Mouse (Mus musculus) c-Kit-positive CD71-negative TER-119-negative erythroid progenitor cells, embryonic 14.5 days (primary cell): ENCODE data around the gene Zfp217.
A peak's percentile ranks its signal among the peaks of the same experiment; 100 is the strongest.

Experiments used
- DNase-seq: peaks from one replicate; pipeline ENCODE4 v3.0.0-alpha.2; 2013; ENCODE audit warnings: low read depth

The Zfp217 gene

DNA sequence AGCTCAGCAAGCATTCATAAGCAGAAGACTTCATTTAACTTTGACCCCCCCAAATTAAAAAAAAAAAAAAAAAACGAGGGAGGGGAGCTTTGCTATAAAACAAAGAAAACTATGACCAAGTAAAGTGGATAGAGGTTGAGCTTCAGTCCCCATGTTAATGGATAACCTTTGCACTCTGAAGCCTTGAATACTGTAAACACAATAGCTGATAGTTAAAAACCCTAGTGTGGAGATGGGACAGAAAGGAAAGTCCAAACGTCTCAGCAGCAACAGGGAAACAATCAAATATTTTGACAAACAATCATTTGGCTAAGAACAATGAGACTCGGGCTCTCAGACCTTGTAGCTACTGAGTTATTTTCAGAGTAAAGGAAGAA lies 15.2 kb downstream of the Zfp217 start:
- no peak for DNase-seq

DNA sequence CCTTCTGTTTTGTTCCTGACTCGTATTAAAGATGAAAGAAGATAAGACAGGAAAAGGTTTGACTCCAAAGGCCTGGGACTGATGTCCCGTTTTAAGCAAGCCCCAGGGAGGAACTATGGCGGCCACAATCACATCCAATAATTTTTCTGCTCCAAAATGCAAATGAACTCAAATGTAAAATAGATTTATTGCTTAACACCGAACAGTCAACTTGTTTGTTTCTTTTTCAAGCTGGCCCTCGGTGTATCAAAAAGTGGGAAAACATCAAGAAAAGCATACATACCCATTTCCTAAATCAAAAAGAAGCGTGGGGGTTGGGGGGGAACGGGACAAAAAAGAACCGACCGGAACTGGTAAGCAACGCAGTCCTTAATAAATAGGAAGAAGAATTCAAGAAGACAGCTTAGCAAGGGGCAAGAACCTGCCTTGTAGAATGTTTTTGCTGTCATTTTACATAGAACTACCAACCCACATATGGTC lies 15.9 kb downstream of the Zfp217 start:
- DNase-seq: no peak

DNA sequence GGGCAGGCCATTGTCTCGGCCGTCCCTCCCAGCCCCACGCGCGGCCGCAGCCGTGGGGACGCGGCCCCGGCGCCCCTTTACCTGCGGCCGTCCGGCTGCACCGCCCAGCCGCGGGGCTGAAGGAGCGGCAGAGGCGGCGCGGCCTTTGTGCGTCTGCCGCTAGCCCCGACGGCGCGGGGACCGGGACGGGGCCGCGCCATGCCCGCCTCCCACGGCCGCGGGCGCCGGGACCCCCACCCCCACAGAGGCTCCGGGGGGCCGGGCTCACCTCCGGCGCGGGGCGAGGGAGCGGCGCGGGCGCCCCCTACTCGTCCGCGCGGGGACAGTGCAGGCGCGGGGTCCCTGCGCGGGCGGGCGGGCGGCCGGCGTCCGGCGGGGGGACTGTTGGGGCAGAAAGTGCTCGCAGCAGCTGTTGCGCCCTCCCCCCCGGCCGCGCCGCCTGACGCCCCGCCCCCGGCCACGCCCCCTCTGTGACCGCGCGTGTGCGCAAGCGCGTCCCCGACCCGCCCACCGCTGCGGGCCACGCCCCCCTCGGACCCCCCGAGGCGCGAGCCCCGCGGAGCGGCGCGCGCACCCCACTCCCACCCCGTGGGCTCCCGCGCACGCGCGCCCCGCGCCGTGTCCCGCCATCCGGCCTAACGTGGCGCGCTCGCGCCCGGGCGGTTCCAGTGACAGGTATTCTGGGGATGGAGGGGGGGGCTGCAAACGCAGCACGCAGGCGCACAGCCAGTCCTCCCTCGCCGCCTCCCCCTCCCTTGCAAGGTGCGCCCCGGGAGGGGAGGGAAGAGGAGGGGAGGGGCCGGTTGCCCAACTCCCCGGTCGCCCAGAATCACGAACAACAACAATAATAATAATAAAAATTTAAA lies 16.9 kb downstream of the Zfp217 start:
- no peak for DNase-seq

DNA sequence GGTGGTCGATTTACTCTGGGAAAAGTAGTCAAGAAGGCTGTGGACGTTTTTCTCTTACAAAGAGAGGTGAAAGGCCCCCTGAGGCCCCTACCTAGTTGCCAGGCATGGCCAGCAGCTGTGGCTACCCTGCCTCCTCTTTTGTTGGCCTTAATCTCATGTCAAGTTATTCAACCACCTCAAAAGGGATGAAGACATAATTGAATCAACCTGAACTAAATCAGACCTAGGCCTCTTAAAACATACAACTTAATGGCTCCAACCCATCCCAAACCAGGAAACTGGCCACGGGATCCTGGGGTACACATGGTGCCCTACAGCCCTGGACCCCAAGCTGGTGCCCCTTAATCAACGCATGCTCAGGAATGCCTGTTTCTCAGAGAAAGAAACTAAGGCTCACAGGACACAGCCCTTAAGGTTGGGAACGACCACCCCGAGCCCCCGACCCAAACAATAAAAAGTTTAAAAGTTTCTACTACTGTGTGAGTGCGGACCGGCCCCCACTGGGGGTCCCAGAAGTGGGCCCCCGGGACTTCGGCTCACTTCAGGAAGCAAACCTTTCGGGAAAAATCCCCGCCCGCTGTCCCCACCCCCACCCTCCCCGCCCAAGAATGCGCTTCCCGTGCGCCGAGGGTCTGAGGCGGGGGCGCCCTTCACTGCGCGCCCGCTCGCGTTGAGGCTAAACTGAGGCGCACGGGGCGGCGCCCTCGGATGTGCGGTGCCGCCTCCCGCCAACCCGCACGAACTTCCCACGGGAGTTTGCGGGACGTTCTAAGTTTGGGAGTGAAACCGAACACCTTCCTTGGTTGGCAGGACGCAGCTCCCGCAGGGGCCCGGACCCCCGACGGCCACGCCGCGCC lies 17.8 kb downstream of the Zfp217 start:
- no peak for DNase-seq

DNA sequence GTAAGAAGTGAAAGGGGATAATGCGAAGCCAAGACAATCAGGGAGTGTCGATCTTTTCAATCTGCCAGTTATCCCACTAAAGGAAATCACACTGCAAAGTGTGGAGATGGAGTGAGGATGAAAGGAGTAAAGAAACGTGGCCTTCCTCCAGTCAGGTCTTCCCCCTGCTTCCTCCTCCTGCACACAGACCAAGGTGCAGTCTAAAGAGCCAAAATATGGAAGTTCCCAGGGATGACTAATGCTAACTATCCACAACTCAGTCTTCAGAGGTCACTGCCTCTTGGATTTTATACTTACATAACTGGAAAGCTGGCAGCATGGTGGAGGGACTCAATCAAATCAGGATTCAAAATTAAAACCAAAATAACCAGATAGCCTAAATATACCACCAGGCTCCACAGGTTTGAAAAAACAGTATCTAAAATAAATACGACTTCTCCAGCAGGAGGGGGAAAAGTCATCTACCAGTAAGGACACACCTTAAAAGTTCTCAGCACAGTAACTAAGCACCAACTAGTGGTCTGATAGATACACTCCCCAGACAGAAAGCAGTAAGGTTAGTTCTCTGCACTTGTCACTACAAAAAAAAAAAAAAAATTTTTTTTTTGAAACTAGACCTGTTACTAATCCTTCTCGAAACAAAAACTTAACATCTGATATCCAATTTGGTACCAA lies 18.5 kb downstream of the Zfp217 start:
- DNase-seq: no peak

DNA sequence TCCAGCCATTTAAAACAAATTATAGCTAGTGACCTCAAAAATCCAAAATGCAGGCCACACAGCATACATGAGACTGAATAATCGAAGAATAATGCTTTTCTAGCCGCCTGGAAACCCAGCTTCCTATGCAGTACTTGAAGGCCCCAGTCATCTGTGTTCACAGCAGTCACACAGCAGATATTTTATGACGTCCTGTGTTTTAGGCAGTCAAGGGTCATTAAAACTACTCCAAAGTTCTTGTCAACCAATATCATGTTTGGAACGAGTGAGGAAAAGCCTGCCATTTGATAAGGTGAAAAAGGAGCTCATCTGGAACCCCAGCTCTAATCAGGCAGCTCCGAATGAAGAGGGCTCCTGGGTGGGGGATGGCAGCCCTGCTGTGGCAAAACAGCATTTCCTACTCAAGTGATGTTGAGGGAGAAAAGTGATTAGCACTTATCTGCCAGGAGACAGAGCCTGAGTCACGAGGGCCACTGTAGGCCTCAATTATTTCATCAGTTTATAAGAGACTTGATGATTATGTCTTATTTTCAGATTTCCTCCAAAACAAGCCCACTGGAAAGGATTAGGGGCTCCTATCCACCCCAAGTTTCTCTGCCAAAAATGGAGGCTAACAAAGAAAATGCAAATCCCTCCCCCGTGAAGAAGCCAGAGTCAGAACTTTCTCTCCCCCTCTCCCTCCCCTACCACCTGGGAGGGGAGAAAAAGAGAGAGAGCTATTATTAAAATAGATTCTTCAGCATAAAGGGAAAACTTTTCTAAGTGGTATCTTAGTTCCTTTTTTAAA lies 19.2 kb downstream of the Zfp217 start:
- no peak for DNase-seq

DNA sequence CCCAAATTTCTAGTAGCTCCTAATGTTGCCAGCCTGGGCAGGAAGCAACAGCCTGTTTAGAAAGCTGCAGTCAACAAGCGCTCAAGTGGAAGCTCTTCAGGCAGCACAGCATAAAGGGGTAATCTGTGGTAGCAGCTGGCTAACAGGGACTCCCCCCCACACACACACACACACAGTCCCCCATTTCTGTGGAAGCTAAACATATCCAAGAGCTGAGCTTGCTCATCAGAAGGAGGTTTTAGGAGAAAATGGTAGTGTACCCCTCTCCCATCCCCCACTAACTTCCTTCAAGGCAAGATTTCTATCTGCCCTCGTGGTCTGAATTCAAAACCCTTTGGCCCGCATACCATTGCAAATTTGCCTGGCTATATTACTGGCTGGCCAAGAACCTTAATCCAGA lies 20.4 kb downstream of the Zfp217 start:
- DNase-seq: no peak

DNA sequence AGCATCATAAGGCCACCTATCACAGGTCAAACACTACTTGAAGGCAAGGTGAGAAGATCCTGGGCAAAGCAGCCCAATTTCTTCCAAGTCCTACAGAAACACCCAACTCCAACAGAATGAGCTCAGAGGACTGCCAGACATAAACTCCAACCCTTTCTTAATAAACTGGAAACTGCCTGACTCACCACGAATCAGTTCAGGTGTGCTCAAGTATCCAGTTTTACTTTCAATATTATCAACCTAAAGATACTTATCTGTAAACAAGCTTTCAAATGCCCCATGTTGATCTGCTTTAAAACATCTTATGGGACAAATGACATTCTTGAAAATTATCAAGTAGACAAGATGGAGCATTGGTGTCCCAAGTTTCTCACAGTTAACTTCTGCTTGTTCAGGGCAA lies 21.6 kb downstream of the Zfp217 start:
- no peak for DNase-seq

DNA sequence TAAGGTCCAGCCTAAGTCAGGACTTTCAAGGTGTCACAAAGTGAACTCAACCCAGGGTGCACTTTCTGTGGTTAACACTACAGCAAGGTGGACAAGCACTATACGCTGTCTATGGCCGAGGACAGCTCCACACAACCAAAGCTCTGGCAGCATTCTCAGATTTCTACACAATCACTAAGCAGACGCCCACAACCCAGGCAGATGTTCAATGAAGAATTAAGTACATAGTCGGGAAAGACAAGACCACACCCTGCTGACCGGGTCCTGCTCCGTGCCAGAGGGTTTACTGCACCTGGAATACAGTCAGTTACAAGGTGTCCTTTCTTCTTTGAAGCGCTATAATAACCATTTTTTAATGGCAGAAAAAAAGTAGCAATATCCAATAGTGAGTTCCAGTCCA lies 25.7 kb downstream of the Zfp217 start:
- no peak for DNase-seq

DNA sequence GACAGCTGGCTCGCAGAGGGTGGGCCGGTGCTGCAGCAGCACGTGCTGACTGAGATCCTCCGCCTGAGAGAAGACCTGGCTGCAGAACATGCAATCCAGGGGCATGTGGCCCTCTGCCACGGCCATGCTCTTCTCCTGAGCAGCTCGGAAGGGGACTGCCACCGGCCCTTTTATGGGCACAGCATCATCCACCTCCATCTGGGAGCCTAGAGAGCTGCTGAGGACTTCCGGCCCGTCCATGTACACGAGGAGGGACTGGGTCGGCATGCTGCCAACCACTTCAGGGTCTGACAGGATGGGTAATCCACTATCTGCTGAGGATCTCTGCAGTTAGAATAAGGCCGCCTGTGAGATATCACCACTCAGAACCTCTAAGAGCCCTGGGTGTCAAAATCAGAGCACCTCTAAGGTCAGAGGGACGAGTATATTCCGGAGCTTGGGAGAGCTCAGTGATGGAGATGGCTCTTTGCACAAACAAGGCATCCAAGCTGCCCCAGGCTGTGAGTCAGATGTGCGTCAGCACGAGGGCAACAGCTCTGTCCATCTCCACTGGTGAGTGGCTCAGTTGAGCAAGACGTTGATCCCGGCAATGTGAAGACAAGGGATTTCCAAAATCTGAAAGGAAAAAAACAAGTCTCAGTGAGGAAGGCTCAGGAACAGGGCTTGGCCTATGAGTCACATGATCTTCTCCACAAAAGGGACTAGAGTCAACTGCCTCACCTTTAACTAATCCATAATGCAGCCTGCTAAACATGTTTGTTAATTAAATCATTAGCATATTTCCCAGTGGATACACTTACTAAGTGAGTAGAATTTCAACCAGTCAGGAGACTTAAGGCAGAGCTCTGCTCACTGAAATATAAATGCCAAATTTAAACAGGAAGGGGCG lies 27.5 kb downstream of the Zfp217 start:
- no peak for DNase-seq

DNA sequence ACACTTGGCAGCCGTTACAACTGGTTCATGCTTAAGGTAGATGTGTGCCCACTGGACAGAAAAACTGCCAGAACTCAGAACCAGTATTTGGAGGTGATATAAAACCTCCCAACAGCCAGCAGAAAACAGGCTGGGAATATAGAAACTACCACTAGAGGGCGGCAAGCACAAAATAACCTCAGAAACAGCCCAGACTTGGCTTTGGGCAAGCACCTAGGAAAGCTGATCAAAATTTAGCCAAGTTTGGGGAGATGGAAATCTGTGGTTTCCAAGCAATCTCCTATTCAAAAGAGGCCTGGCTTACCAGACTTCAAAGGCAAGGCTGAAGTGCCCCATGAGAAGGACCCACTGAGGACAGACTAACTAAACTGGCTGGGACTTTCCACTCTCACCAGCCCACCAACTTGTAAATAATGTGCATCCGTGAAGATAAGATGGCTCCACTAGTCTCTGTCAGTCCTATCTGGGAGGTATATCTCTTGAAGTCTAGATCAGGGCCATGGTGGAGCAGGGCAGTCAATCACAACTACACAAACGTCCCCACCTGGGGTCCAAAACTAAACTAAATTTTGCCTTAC lies 31.1 kb downstream of the Zfp217 start:
- DNase-seq: no peak

DNA sequence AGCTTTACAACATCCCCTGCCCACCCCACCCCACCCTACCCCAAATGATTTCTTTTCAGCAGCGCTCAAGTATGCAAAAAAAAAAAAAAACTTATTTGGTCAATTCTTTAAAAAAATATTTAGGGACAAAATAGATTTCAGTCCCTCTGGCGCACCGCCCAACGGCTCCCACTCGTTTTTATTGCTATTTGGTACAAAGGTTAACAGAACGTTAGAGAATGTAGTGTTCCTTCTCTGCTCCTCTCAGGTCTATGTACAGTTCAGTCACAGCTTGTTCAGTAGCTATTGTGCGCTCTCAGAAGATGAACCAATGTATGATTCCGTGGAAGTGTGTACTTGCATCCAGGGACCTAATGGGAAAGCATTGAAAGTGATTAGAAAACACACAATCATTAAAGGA lies 37.6 kb downstream of the Zfp217 start:
- DNase-seq: no peak

DNA sequence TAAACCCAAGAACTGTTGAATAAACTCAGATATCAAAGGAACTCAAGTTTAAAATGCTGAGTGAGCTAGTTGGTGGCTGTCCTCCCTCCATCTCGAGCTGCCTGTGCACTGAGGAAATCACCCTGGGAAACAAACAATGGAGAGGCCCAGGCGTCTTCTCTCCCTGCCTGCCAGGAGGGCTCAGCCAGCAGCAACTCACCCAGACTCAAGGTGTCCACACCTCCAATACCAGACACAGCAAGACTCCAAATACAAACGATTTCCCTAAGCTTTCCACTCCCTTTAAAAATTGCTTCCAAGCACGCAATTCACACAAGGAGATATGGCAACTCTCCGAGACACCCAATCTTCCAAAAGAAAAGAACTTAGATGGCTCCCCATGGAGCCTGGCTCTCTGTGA lies 38.4 kb downstream of the Zfp217 start:
- DNase-seq: no peak

DNA sequence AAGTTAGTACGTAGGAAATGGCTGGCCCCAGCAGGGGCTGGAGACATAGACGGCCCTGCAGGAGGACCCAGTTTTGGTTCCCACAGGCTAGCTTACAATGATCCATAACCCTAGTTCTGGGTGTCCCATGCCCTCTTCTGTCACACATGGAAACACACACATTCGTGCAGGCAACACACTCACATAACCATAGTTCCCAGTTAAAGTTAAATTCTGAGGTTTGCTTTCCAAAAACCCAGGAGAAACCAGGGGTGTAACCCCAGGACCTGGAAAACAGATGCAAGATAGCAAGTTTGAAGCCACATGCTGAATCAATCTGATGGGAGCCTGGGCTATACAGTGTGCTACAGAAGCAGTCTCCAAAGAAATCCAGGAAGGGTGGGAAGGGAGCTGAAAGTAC lies 40.1 kb downstream of the Zfp217 start:
- no peak for DNase-seq

DNA sequence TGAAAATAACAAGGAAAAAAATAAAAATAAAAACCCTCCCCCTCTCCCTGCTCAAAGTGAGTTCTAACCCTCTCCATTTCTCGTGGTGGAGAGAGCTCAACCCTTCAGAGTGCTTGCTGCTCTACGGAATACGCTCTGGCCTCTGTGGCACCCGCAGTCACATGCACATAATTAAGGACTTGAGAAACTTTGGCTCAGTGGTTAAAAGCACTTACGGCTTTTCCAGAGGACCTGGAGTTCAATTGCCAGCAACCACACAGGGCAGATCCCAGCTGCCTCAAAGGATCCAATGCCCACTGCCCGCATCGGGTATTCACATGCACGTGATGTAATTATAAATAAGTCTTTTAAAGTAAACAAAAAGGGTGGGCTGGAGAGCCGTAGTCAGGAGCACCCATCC lies 41.9 kb downstream of the Zfp217 start:
- no peak for DNase-seq

DNA sequence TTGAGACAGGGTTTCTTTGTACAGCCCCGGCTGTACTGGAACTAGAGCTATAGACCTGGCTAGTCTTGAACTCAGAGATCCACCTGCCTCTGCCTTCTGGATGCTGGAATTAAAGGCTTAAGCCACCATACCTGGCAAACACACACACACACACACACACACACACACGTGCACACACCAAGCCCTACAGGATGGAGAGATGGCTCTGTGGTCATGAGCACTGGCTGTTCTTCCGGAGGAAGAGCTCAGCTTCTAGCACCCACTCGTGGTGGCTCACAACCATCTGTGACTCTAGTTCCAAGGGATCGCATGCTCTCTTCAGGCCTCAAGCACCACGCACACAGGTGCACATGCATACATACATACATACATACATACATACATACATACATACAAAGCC lies 43.5 kb downstream of the Zfp217 start:
- DNase-seq: no peak

DNA sequence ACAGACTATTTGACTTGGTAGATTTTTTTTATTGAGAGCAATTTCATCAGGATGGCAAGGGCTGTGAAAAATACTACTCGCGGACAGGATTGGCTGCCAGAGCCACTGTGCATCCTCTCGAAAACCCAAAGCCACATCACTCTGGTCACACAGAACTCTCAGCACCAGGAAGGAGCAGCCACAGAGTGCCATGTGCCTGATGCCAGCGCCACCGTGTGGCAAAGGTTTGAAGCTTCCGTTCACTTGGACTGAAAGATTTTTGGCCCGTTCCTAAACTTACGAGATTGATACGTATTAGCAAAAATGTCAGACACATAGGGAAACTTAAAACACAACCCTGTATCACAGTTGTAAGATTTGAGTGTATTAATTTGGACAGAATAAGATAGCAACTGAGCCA lies 44.1 kb downstream of the Zfp217 start:
- DNase-seq: peak; percentile 38

DNA sequence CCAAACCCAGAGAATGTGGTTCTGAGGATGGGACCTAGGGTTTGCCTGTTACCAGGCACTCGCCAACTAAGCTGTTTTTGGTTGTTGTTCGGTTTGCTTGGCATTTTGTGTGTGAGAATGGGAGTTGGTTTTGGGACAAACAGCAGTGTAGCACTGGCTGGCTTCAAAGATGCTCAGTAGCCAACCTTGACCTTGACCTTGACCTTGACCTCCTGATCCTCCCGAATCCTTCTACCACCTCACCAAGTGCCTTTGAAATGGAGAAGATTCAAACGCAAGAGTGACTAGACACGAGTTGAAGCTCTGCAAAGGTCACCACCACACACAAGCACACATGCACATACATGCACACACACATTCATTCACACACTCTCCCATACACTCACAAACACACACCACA lies 44.6 kb downstream of the Zfp217 start:
- no peak for DNase-seq

DNA sequence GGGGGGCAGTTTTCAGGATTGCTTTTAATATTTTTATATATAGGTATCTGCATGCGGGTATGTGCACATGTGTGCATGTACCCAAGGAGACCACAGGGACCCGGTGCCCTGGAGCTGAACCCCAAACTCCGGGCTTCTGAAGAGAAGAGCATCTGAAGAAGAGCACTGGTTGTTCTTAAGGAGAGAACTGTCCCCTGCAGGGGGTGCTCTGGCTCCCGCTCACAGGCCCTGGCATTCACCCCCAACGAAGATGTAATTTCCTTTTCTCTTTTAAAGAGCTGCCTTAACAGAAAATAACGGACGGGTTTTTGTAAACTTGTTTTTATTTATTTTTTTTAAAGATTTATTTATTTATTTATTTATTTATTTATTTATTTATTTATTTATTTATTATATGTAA lies 46.0 kb downstream of the Zfp217 start:
- DNase-seq: no peak

DNA sequence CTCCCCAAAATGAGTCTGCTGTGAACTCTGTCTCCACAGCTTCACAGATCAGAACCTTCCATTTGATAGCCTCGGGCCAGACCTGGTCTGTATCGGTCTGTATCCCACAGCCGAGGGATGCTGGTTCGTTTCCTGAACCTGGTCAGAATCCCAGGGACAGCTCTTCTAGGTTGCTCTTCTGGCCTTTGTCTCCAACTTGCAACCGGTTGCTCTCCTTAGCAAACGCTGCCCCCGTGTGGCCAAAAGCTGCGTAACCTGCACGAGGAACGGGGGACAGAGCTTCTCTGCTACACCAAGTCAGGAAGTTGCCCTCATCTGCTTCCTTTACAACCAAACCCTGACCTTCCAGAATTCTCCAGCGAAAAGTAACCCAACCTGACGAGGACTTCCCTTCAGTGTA lies 46.8 kb downstream of the Zfp217 start:
- peak; percentile 87 for DNase-seq
